Mouse (Mus musculus) hindbrain, embryonic 16.5 days (tissue): ENCODE measurements around the gene Pias4. TPM values are rescaled to one million over a fixed set of nuclear protein-coding genes. Genes with fewer than 3 reads are reported as not detected.
"Not testable (repeated sequence)": the region's sequence is repeated elsewhere in the genome, so short reads cannot be mapped to it uniquely, and the experiment has no call there.

Source experiments
- ATAC-seq: fragments of 200-750 bp; cut with Nextera tagmentation; 2 replicates; pipeline ENCODE4 v1.8.0; 2017; ENCODE audit warnings: moderate TSS enrichment, moderate library complexity
- H3K27ac ChIP-seq: fragments of 300-500 bp; sonication (generic); 2 replicates; pipeline ENCODE4 v1.5.1; 2014; ENCODE audit warnings: low read depth, mild to moderate bottlenecking, control low read depth, low read length, moderate library complexity
- H3K27me3 ChIP-seq: fragments of 300-500 bp; sonication (generic); replicated peaks from 2 replicates; pipeline ENCODE4 v1.6.1; 2014; ENCODE audit warnings: low read length; ENCODE audit not compliant: control insufficient read depth, insufficient read depth
- H3K36me3 ChIP-seq: fragments of 300-500 bp; sonication (generic); 2 replicates; pipeline ENCODE4 v1.6.1; 2014; ENCODE audit warnings: mild to moderate bottlenecking, low read length, moderate library complexity, mixed read lengths; ENCODE audit not compliant: control insufficient read depth, insufficient read depth
- H3K4me1 ChIP-seq: fragments of 300-500 bp; sonication (generic); 2 replicates; pipeline ENCODE4 v1.6.1; 2014; ENCODE audit warnings: low read depth, low read length; ENCODE audit not compliant: control insufficient read depth, insufficient read depth
- H3K4me2 ChIP-seq: fragments of 300-500 bp; sonication (generic); 2 replicates; pipeline ENCODE4 v1.6.1; 2014; ENCODE audit warnings: mild to moderate bottlenecking, low read length, control low read depth, moderate library complexity
- H3K4me3 ChIP-seq: fragments of 300-500 bp; sonication (generic); 2 replicates; pipeline ENCODE4 v1.5.1; 2014; ENCODE audit warnings: mild to moderate bottlenecking, low read length, control low read depth, moderate library complexity
- H3K9ac ChIP-seq: fragments of 300-500 bp; sonication (generic); 2 replicates; pipeline ENCODE4 v1.6.1; 2014; ENCODE audit warnings: low read depth, mild to moderate bottlenecking, control low read depth, low read length, moderate library complexity
- H3K9me3 ChIP-seq: fragments of 300-500 bp; sonication (generic); 2 replicates; pipeline ENCODE4 v1.6.1; 2014; ENCODE audit warnings: mild to moderate bottlenecking, low read length, moderate library complexity; ENCODE audit not compliant: control insufficient read depth
- WGBS: fragments of 180-500 bp; shearing (Covaris S2); extraction: QIAGEN DNeasy Blood & Tissue Kit; methylation state at CpG from one replicate; pipeline ENCODE4 v1.1.7; 2014; 5-methylcytosine and 5-hydroxymethylcytosine counted together
- polyA plus RNA-seq: library from polyadenylated mRNA; unstranded; fragments of >200 nt; fragmentation: Nextera tagmentation; extraction: Ambion mirVana; gene quantifications from 2 replicates; pipeline ENCODE4 v1.2.1, GENCODE M21; 2015

The Pias4 gene
- polyA plus RNA-seq, 1 experiment from 2014 or later = 47.1 TPM

- Histone ChIP-seq H3K4me1 (peaks cover 23% of the 10 kb centered on the region), H3K9me3 (no peaks in the 10 kb centered on the region), H3K4me3 (peak within 1 kb of the TSS; percentile 76), H3K27ac (peak within 1 kb of the TSS; percentile 93), H3K36me3 (peaks cover 56% of the 10 kb centered on the region), H3K27me3 (no peaks in the 10 kb centered on the region), H3K4me2 (peak within 1 kb of the TSS; percentile 69), H3K9ac (peak within 1 kb of the TSS; percentile 75)
- ATAC-seq = peak; percentile 96
- WGBS = 5% methylated on average over 53 of the region's 53 CpGs
Observed at GRCm38 (mm10) chr10:81182336-81183333, 14.9 kb upstream of the Pias4 start, which contains the start of gene Dapk3. Dapk3 (plus strand) TSS chr10:81183005.

DNA sequence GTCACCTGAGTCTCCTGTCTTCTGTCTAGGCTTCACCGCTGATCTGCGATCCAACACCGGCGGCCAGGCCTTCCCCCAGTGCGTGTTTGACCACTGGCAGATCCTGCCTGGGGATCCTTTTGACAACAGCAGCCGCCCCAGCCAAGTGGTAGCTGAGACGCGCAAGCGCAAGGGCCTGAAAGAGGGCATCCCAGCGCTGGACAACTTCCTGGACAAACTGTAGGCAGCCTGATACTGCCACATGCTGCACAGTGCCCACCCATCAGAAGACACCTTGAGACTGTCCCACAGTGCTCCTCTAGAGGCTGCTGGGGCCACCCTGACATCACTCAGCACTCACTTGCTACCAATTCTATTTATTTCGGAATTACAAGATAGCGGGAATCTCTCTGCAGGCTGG, 14.1 kb upstream of the Pias4 start:
- H3K4me1 ChIP-seq = peaks cover 28% of the 10 kb centered on the region
- WGBS = 74% methylated on average over 12 of the region's 12 CpGs
- H3K4me3 ChIP-seq, H3K27me3 ChIP-seq, H3K9me3 ChIP-seq, H3K9ac ChIP-seq, H3K27ac ChIP-seq, H3K4me2 ChIP-seq, ATAC-seq: not testable (repeated sequence)
- peaks cover 57% of the 10 kb centered on the region for H3K36me3 ChIP-seq

DNA sequence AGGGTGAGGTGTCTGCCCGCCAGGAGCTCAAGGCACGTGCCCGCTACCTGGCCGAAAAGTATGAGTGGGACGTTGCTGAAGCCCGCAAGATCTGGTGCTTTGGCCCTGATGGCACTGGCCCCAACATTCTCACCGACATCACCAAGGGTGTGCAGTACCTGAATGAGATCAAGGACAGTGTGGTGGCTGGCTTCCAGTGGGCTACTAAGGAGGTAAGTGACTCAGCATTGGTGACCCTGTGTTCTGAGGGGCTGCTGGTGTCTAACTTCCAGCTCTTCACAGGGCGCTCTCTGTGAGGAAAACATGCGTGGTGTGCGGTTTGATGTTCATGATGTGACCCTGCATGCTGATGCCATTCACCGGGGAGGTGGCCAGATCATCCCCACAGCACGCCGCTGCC, 13.2 kb upstream of the Pias4 start:
- no peak overlapping the region for H3K4me3 ChIP-seq
- no peaks in the 10 kb centered on the region for H3K27me3 ChIP-seq
- no peak overlapping the region for H3K9ac ChIP-seq
- 91% methylated on average over 13 of the region's 13 CpGs for WGBS
- ATAC-seq = no peak
- peaks cover 30% of the 10 kb centered on the region for H3K4me1 ChIP-seq
- H3K4me2 ChIP-seq = no peak overlapping the region
- H3K36me3 ChIP-seq = peaks cover 57% of the 10 kb centered on the region
- no peaks in the 10 kb centered on the region for H3K9me3 ChIP-seq
- H3K27ac ChIP-seq = no peak overlapping the region

- H3K27ac ChIP-seq = 0 out of 2 replicates have a peak overlapping the region, but pooled peaks have one; percentile 5
- H3K36me3 ChIP-seq = peaks cover 52% of the 10 kb centered on the region
- H3K4me3 ChIP-seq = no peak overlapping the region
- H3K4me1 ChIP-seq = peaks cover 38% of the 10 kb centered on the region
- no peaks in the 10 kb centered on the region for H3K27me3 ChIP-seq
- no peak overlapping the region for H3K9ac ChIP-seq
- no peak overlapping the region for H3K4me2 ChIP-seq
- no peak for ATAC-seq
- no peaks in the 10 kb centered on the region for H3K9me3 ChIP-seq
- 92% methylated on average over 32 of the region's 32 CpGs for WGBS
Observed at GRCm38 (mm10) chr10:81179451-81180342, 12.0 kb upstream of the Pias4 start.

DNA sequence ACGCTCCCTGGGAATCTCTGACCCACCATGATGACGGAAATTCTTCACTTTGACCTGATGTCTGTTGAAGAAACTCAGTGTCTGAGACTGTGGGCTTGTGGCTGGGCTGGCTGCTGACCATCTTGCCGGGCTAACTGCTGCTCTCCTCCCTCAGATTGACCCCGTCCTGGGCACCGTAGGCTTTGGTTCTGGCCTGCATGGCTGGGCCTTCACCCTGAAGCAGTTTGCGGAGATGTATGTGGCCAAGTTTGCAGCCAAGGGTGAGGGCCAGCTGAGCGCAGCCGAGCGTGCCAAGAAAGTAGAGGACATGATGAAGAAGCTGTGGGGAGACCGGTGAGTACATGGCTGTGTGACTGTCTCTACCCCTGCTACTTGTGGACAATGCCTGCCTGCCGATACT, 11.2 kb upstream of the Pias4 start:
- Histone ChIP-seq H3K27me3 (no peaks in the 10 kb centered on the region), H3K9ac (no peak overlapping the region), H3K4me2 (no peak overlapping the region), H3K4me1 (peaks cover 44% of the 10 kb centered on the region), H3K4me3 (no peak overlapping the region), H3K27ac (no peak overlapping the region), H3K36me3 (peaks cover 49% of the 10 kb centered on the region), H3K9me3 (no peaks in the 10 kb centered on the region)
- no peak for ATAC-seq
- 93% methylated on average over 11 of the region's 11 CpGs for WGBS

GRCm38 (mm10) chr10:81177958-81178712, 10.4 kb upstream of the Pias4 start:
- Histone ChIP-seq H3K27ac (no peak overlapping the region; the same call in 1 of the 2 replicates), H3K27me3 (no peaks in the 10 kb centered on the region), H3K4me2 (peak overlapping the region; percentile 96), H3K9me3 (no peaks in the 10 kb centered on the region), H3K4me1 (peaks cover 46% of the 10 kb centered on the region), H3K9ac (peak overlapping the region; percentile 76), H3K36me3 (peaks cover 49% of the 10 kb centered on the region), H3K4me3 (peak overlapping the region; percentile 55)
- WGBS = 71% methylated on average over 14 of the region's 14 CpGs
- ATAC-seq = no peak

- Histone ChIP-seq H3K4me3 (peak overlapping the region; percentile 55), H3K9ac (peak overlapping the region; percentile 76), H3K4me1 (peaks cover 49% of the 10 kb centered on the region), H3K9me3 (no peaks in the 10 kb centered on the region), H3K4me2 (peak overlapping the region; percentile 96), H3K36me3 (peaks cover 49% of the 10 kb centered on the region), H3K27ac (peak overlapping the region; percentile 90), H3K27me3 (no peaks in the 10 kb centered on the region)
- ATAC-seq = no peak
- WGBS = 10% methylated on average over 16 of the region's 16 CpGs
Observed at GRCm38 (mm10) chr10:81177491-81177925, 9.8 kb upstream of the Pias4 start.

GRCm38 (mm10) chr10:81176466-81177271, 8.9 kb upstream of the Pias4 start, which contains the start of gene Eef2:
Eef2 (plus strand) TSS chr10:81176631.
- Histone ChIP-seq H3K27me3 (no peaks in the 10 kb centered on the region), H3K4me2 (peak within 1 kb of the TSS; percentile 96), H3K9ac (peak within 1 kb of the TSS; percentile 76), H3K36me3 (peaks cover 40% of the 10 kb centered on the region), H3K4me1 (peaks cover 45% of the 10 kb centered on the region), H3K27ac (peak within 1 kb of the TSS; percentile 90), H3K9me3 (no peaks in the 10 kb centered on the region), H3K4me3 (peak within 1 kb of the TSS; percentile 55)
- peak; percentile 70 for ATAC-seq
- WGBS = under 1% methylated on average over 77 of the region's 77 CpGs
